Mouse (Mus musculus) Muller cell, postnatal 12 days (primary cell): ENCODE measurements around the gene Ssu2.

ENCODE experiments used
- DNase-seq: peaks from one replicate; pipeline ENCODE4 v3.0.0-alpha.2; 2015; ENCODE audit errors: inconsistent ontology term

Gene Ssu2

DNA sequence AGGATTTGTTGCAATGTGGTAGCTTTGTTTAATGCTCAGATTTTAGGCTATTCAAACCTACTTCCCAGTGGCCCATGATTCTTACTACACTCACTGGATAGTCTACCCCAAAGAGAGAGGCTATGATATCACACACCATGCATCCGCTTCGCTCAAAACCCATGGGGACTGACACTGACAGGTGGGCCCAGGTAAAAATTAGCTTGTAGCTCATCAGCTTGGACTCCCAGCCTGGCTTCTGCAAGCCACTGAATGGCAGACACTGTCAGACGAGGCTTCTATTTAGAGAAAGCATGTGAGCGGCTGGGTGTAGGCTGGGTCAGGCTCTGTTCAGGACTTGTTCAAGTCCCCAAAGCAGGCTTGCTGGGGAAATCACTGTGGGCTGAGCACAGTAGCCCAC is 37.4 kb downstream of the Ssu2 start:
- DNase-seq, result no peak

- no peak for DNase-seq
Observed at GRCm38 (mm10) chr6:112339016-112339415, 48.8 kb downstream of the Ssu2 start.

- no peak for DNase-seq
Observed at GRCm38 (mm10) chr6:112337667-112338066, 50.2 kb downstream of the Ssu2 start.

GRCm38 (mm10) chr6:112333930-112334329 is 53.9 kb downstream of the Ssu2 start:
- DNase-seq, result no peak

- no peak for DNase-seq
Observed at GRCm38 (mm10) chr6:112331223-112331598, 56.6 kb downstream of the Ssu2 start.

DNA sequence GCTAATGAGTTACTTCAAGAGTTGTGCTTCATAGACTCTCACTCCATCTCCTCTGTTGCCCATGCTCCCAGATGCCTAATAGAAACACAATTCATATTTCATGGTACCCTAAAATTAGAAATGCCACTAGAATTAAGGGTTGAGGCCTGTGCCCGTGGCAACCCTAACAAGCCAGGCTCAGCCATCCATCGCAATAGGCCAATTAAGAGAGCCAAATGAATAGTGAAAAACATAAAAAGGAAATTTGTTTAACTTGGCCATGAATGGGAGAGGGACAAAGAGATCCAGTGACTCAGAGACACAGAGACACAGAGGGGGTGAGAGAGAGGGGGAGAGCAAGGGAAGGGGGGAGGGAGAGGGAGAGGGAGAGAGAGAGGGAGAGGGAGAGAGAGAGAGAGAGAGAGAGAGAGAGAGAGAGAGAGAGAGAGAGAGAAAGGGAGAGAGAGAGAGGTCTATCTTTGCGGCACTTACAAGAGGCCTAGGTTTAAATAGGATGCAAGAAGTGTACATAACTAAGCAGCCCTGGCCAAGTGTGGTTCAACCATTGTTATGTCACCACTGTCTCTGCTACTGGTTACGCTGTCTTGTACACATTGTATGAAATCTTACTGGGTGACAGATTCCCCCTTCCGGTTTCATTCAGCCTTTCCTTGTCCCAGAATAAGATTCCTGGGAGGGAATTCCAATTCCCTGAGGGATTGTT is 57.2 kb downstream of the Ssu2 start:
- peak; percentile 85 for DNase-seq

DNA sequence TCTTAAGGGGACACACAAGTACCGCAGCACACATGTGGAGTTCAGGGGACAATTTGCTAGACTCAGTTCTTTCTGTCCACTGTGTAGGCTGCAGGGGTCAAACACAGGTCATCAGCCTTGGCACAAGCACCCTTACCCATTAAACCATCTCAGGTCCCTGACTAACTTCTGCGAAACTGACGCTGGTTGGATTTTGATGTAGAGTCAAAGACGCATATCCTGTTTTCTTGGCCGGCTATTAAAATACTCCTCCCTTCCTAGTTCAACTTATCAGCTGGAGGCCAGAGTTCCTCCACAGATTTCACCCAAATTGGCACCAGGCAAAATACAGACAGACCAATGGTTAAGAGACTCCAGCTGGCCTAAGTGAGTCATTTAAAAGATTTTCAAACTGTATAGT is 60.0 kb downstream of the Ssu2 start:
- no peak for DNase-seq

DNA sequence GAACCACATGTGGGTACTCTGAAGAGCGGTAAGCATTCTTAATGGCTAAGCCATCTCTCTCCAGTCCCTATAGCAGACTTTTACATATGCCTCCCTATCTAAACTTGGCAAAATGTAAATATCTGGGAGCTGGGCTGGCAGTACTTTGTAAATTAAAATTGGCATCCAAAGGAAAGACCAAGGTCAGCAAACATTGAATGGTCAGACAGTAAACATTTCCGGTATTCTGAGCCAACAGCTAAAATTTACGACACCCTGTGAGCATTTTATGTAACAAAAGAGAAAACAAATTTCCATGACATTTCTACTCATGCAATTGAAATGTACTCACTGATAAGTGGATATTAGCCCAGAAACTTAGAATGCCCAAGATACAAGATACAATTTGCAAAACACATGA is 62.6 kb downstream of the Ssu2 start:
- no peak for DNase-seq

DNA sequence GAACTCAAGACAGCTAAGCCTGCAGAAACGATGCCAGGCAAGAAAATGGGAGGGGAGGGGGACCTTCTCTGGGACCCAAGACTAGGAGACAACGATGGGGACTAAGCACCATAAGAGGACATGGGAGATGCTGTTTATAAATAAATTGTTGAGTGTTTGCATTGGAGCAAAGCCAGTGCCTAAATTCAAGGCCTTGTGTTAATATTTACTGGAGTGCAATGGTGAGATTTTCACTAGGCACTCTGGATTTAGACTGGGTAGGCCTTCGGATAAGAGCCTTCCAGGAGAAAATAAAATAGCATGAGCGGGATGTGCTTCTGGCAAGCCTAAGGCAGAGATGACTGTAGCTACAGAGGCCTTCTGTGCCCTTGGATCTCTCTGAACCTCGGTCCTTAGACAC is 64.9 kb downstream of the Ssu2 start:
- DNase-seq, result no peak

GRCm38 (mm10) chr6:112320679-112321078 is 67.1 kb downstream of the Ssu2 start:
- DNase-seq, result peak; percentile 56

DNA sequence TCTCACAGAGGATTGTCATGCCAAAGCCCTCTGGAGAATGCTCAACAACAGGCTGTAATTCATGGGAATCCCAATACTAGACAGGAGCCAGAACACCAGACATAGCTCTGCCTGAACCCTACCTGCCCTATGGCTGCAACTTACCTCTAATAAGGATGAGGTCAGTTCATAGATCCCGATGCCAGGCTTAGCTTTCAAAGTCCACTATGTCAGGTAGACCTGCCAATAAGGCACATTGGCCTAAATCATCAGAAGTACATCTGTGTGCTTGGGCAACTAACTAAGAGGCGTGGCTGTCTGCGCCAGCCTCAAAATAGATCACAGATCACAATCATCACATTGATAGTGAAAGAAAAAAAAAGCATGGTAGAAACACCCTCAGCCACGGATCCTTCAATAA is 68.4 kb downstream of the Ssu2 start:
- no peak for DNase-seq

- DNase-seq, result no peak
Observed at GRCm38 (mm10) chr6:112311385-112311784, 76.4 kb downstream of the Ssu2 start.

DNA sequence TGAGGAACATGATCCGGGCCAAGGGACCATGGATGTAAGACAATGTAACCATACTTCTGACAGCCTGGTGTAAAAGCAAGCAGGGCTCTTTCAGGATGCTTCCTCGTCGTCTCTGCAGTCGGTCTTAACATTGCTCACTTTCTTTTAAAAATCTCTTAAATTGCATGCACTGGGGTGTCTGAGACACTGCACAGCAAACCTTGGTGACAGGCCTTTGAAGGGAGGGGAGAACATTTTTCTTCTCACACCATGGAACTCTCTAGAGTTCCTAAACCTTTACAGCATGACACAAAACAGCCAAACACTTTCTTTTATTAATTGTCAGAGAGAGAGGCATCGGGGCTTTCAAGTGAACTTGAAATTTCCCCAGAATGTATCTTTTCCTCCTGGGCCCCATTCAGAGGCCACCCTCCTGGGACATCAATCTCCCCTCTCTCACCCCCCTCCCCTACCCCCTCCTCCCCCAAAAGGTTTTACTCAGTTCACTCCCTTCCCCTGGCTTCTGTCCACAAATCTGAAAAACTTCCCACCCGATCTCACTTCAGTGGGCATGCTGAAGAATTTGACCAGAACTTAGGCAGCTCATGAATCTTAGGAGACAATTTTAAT is 78.4 kb downstream of the Ssu2 start:
- DNase-seq, result no peak
